ENCODE assay signal across 9 mouse cellular contexts in the genomic region with DNA sequence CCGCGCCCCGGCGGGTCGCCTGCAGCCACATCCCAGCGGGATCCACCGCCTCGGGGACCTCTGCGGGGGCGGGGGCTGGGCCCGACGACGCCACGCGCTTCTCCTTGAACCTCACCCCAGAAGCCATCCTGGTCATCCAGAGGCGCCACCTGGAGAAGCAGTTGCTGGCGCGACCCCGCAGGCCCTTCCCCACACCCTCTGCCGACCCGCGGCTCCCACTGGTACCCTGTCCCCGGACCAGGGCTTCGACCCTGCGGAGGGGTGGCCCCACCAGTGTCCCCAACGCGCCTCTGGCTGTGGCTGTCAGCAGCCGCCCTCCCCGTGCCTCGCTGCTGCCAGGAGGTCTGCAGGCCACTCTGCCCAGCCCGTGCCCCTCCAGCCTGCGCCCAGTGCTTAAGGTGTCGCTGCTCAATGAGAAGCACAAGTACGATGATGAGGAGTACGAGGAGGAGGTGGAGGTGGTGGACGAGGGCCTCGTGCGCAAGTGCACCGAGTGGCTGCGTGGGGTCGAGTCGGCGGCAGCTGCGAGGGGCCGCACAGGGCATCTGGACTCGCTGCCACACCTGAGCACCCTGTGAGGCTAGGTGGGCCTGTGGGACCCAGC. TPM values are rescaled to one million over a fixed set of nuclear protein-coding genes. Genes with fewer than 3 reads are reported as not detected.
DNase-seq lines count a peak whose midpoint lies in the region; ATAC-seq lines count a peak whose summit lies in the region.
"Had no signal": no experiment of that assay in that cellular context is flagged by ENCODE, and none has a peak within 500 bp of the region (broad histone marks: within the 10 kb centered on the region; RNA-seq: fewer than 3 reads in every experiment).

No protein-coding gene starts in this region.

- H3K4me2 ChIP-seq in liver, embryonic 11.5 days, result peak overlapping the region; percentile 79
- H3K4me2 ChIP-seq in hindbrain, embryonic 11.5 days (replicated peaks; ENCODE audit: low read depth, low read length), result peak overlapping the region; percentile 100
- H3K4me2 ChIP-seq in midbrain, embryonic 13.5 days (replicated peaks), result peak overlapping the region; percentile 98

- WGBS in liver, embryonic 11.5 days, result 16% methylated on average over 46 of the region's 46 CpGs
- WGBS in hindbrain, embryonic 11.5 days, result 10% methylated on average over 36 of the region's 46 CpGs
- 9% methylated on average over 46 of the region's 46 CpGs for WGBS in midbrain, embryonic 13.5 days

- H3K36me3 ChIP-seq in liver, embryonic 11.5 days (ENCODE audit: control insufficient read depth, insufficient read depth, low read length), result no peaks in the 10 kb centered on the region
- H3K36me3 ChIP-seq in hindbrain, embryonic 11.5 days (ENCODE audit: control insufficient read depth, insufficient read depth, low read length), result no peaks in the 10 kb centered on the region
- H3K36me3 ChIP-seq in midbrain, embryonic 13.5 days, result no peaks in the 10 kb centered on the region

- no peak overlapping the region for H3K9ac ChIP-seq in liver, embryonic 11.5 days (ENCODE audit: low read depth, low read length)
- peak overlapping the region; percentile 71 for H3K9ac ChIP-seq in hindbrain, embryonic 11.5 days (ENCODE audit: low read depth, low read length)
- peak overlapping the region; percentile 93 for H3K9ac ChIP-seq in midbrain, embryonic 13.5 days (replicated peaks)

- no peak overlapping the region for H3K27ac ChIP-seq in liver, embryonic 11.5 days (ENCODE audit: low read depth, low read length)
- H3K27ac ChIP-seq in hindbrain, embryonic 11.5 days (ENCODE audit: low read depth, low read length), result no peak overlapping the region
- peak overlapping the region; percentile 83 for H3K27ac ChIP-seq in midbrain, embryonic 13.5 days

- peak; percentile 20 for DNase-seq in CD4-positive, CD25-positive, alpha-beta regulatory T cell, adult 2 months (ENCODE audit: low read depth, low spot score)
- DNase-seq in liver, embryonic 11.5 days (ENCODE audit: low spot score), result no peak
- DNase-seq in liver, result no peak
- DNase-seq in hindbrain, embryonic 11.5 days (ENCODE audit: low spot score), result no peak
- no peak for DNase-seq in embryo, embryonic 11 days
- DNase-seq in layer of hippocampus, postnatal 14 days (ENCODE audit: low spot score in 2 of 2), result no peak

- peaks cover 53% of the 10 kb centered on the region for H3K27me3 ChIP-seq in liver, embryonic 11.5 days (replicated peaks; ENCODE audit: control insufficient read depth, insufficient read depth, low read length)
- H3K27me3 ChIP-seq in hindbrain, embryonic 11.5 days (ENCODE audit: control insufficient read depth, insufficient read depth, low read length), result peaks cover 39% of the 10 kb centered on the region
- H3K27me3 ChIP-seq in midbrain, embryonic 13.5 days, result peaks cover 23% of the 10 kb centered on the region

- peaks cover 10% of the 10 kb centered on the region; the same call in 1 of the 2 replicates for H3K4me1 ChIP-seq in liver, embryonic 11.5 days (replicated peaks; ENCODE audit: control insufficient read depth, insufficient read depth, low read length)
- peaks cover 9% of the 10 kb centered on the region; the same call in 1 of the 2 replicates for H3K4me1 ChIP-seq in hindbrain, embryonic 11.5 days (replicated peaks; ENCODE audit: control insufficient read depth, insufficient read depth, low read length)
- H3K4me1 ChIP-seq in midbrain, embryonic 13.5 days (replicated peaks), result peaks cover 37% of the 10 kb centered on the region

- no peaks in the 10 kb centered on the region for H3K9me3 ChIP-seq in liver, embryonic 11.5 days (ENCODE audit: control insufficient read depth, low read length)
- H3K9me3 ChIP-seq in hindbrain, embryonic 11.5 days (ENCODE audit: control insufficient read depth, low read length), result no peaks in the 10 kb centered on the region
- H3K9me3 ChIP-seq in midbrain, embryonic 13.5 days, result no peaks in the 10 kb centered on the region

- peak overlapping the region; percentile 52 for H3K4me3 ChIP-seq in liver, embryonic 11.5 days (ENCODE audit: low read depth, low read length)
- peak overlapping the region; percentile 62 for H3K4me3 ChIP-seq in hindbrain, embryonic 11.5 days (ENCODE audit: low read depth, low read length)
- H3K4me3 ChIP-seq in midbrain, embryonic 13.5 days (replicated peaks), result peak overlapping the region; percentile 74

- no peak for ATAC-seq in CD4-positive, CD25-positive, alpha-beta regulatory T cell, adult 4 months
- no peak for ATAC-seq in liver, embryonic 11.5 days (replicated peaks; ENCODE audit: low FRiP score)
- peak; percentile 56; the same call in 1 of the 2 replicates for ATAC-seq in hindbrain, embryonic 11.5 days (ENCODE audit: low FRiP score)
- peak; percentile 63 for ATAC-seq in midbrain, embryonic 13.5 days

RNA-seq across cellular contexts. Expression of a gene that starts 4.2 kb away (rescaled TPM):
- polyA plus RNA-seq in CD4-positive, CD25-positive, alpha-beta regulatory T cell, adult 4 months (2017; shearing (Covaris generic)), result not detected
- polyA plus RNA-seq in liver, embryonic 11.5 days (2014; fragmentation: Nextera tagmentation; extraction: Ambion mirVana), result 0.05 and 0.13 TPM in 2 replicates
- polyA plus RNA-seq in hindbrain, embryonic 11.5 days (2014; fragmentation: Nextera tagmentation; extraction: Ambion mirVana), result 1.5 TPM in 2 replicates
- polyA plus RNA-seq in midbrain, embryonic 13.5 days (2015; fragmentation: Nextera tagmentation; extraction: Ambion mirVana), result 7.9 and 9.1 TPM in 2 replicates
- total RNA-seq in layer of hippocampus, postnatal 14 days (2021), result 10 to 100 TPM; 12.2 to 13.6 TPM

RNA-seq across cellular contexts. Expression of a gene that starts 14.3 kb away (rescaled TPM):
- polyA plus RNA-seq in CD4-positive, CD25-positive, alpha-beta regulatory T cell, adult 4 months (2017; shearing (Covaris generic)), result 1 to 10 TPM in 1 of 2 experiments, under 1 TPM in 1; 0.51 to 2.7 TPM
- 0.29 and 0.43 TPM in 2 replicates for polyA plus RNA-seq in liver, embryonic 11.5 days (2014; fragmentation: Nextera tagmentation; extraction: Ambion mirVana)
- 0.53 and 0.59 TPM in 2 replicates for polyA plus RNA-seq in hindbrain, embryonic 11.5 days (2014; fragmentation: Nextera tagmentation; extraction: Ambion mirVana)
- polyA plus RNA-seq in midbrain, embryonic 13.5 days (2015; fragmentation: Nextera tagmentation; extraction: Ambion mirVana), result 0.46 and 0.66 TPM in 2 replicates
- total RNA-seq in layer of hippocampus, postnatal 14 days (2021), result under 1 TPM; 0.64 to 0.88 TPM
- total RNA-seq: common myeloid progenitor, adult 5-6 weeks had no signal

RNA-seq across cellular contexts. Expression of a gene that starts 30.6 kb away (rescaled TPM):
- polyA plus RNA-seq in CD4-positive, CD25-positive, alpha-beta regulatory T cell, adult 4 months (2017; shearing (Covaris generic)), result 100 to 1,000 TPM; 129 to 135 TPM
- polyA plus RNA-seq in liver, embryonic 11.5 days (2014; fragmentation: Nextera tagmentation; extraction: Ambion mirVana), result 73.2 and 83.3 TPM in 2 replicates
- polyA plus RNA-seq in hindbrain, embryonic 11.5 days (2014; fragmentation: Nextera tagmentation; extraction: Ambion mirVana), result 72.5 and 79.6 TPM in 2 replicates
- 153 and 155 TPM in 2 replicates for polyA plus RNA-seq in midbrain, embryonic 13.5 days (2015; fragmentation: Nextera tagmentation; extraction: Ambion mirVana)
- total RNA-seq in layer of hippocampus, postnatal 14 days (2021), result 10 to 100 TPM; 55.7 to 58.9 TPM

RNA-seq across cellular contexts. Expression of a gene that starts 58.8 kb away (rescaled TPM):
- polyA plus RNA-seq in CD4-positive, CD25-positive, alpha-beta regulatory T cell, adult 4 months (2017; shearing (Covaris generic)), result 100 to 1,000 TPM; 183 to 184 TPM
- polyA plus RNA-seq in liver, embryonic 11.5 days (2014; fragmentation: Nextera tagmentation; extraction: Ambion mirVana), result 123 and 129 TPM in 2 replicates
- polyA plus RNA-seq in hindbrain, embryonic 11.5 days (2014; fragmentation: Nextera tagmentation; extraction: Ambion mirVana), result 116 and 125 TPM in 2 replicates
- polyA plus RNA-seq in midbrain, embryonic 13.5 days (2015; fragmentation: Nextera tagmentation; extraction: Ambion mirVana), result 192 and 196 TPM in 2 replicates
- total RNA-seq in layer of hippocampus, postnatal 14 days (2021), result 100 to 1,000 TPM; 165 to 175 TPM

Comparison
In these comparisons a context has a peak if more than half of its experiments do, and no peak if none do; other contexts are left out.
1. ATAC-seq: peak in hindbrain, embryonic 11.5 days (single experiment) and midbrain, embryonic 13.5 days (single experiment); none in CD4-positive, CD25-positive, alpha-beta regulatory T cell, adult 4 months (single experiment) and liver, embryonic 11.5 days (single experiment).
2. Peak in every context shown above with its lines, with median percentiles within 50 percentile points of each other: H3K4me2 ChIP-seq and H3K4me3 ChIP-seq.